Mouse (Mus musculus) myocyte (in vitro differentiated cells): ENCODE data around the gene Glrx2. TPM values are rescaled to one million over a fixed set of nuclear protein-coding genes. Genes with fewer than 3 reads are reported as not detected.

Experiments
- H3K27me3 ChIP-seq: one replicate; pipeline ENCODE4 v1.6.1; 2011; ENCODE audit not compliant: control insufficient read depth, insufficient read depth, insufficient read length
- H3K36me3 ChIP-seq: one replicate; pipeline ENCODE4 v1.6.1; 2011; ENCODE audit not compliant: control insufficient read depth, insufficient read depth
- H3K4me2 ChIP-seq: one replicate; pipeline ENCODE4 v1.6.1; 2011; ENCODE audit warnings: low read depth, control low read depth
- H3K4me3 ChIP-seq: one replicate; pipeline ENCODE4 v1.5.1; 2011; ENCODE audit warnings: mild to moderate bottlenecking, control low read depth, moderate library complexity
- H3K79me2 ChIP-seq: one replicate; pipeline ENCODE4 v1.6.1; 2011; ENCODE audit not compliant: control insufficient read depth, insufficient read depth
- H3ac ChIP-seq: one replicate; pipeline ENCODE4 v1.6.1; 2011; ENCODE audit not compliant: control insufficient read depth, insufficient read length
- CEBPB ChIP-seq: IDR thresholded peaks from 2 replicates; pipeline ENCODE4 v1.6.1; 2011; ENCODE audit warnings: mild to moderate bottlenecking, moderate library complexity; ENCODE audit not compliant: poor library complexity, insufficient read depth, severe bottlenecking
- E2F4 ChIP-seq: IDR thresholded peaks from one replicate; pipeline ENCODE4 v1.6.1; 2011; ENCODE audit warnings: mild to moderate bottlenecking, control low read depth, moderate library complexity; ENCODE audit not compliant: insufficient read depth
- MAX ChIP-seq: IDR thresholded peaks from one replicate; pipeline ENCODE4 v1.6.1; 2011; ENCODE audit warnings: low read depth, mild to moderate bottlenecking, control low read depth
- MYOD1 ChIP-seq, 3 experiments: IDR thresholded peaks; one replicate each; pipeline ENCODE4 v1.6.1; 2011; ENCODE audit warnings: control low read depth in 2 of 3, low read depth in 2 of 3, mild to moderate bottlenecking in 2 of 3, moderate library complexity in 1 of 3; ENCODE audit not compliant: insufficient read length in 2 of 3, control insufficient read depth in 1 of 3
- MYOG ChIP-seq, 3 experiments: IDR thresholded peaks; one replicate each; pipeline ENCODE4 v1.6.1; 2011; ENCODE audit warnings: control low read depth in 2 of 3, low read depth in 2 of 3, mild to moderate bottlenecking in 2 of 3; ENCODE audit not compliant: insufficient read length in 2 of 3, control insufficient read depth in 1 of 3, insufficient read depth in 1 of 3
- POLR2A ChIP-seq: IDR thresholded peaks from one replicate; pipeline ENCODE4 v1.6.1; 2011; ENCODE audit warnings: low read depth, mild to moderate bottlenecking, control low read depth, moderate library complexity; ENCODE audit not compliant: insufficient read length
- POLR2AphosphoS2 ChIP-seq: IDR thresholded peaks from one replicate; pipeline ENCODE4 v1.6.1; 2011; ENCODE audit warnings: low read depth, control low read depth; ENCODE audit not compliant: insufficient read length
- REST ChIP-seq: IDR thresholded peaks from one replicate; pipeline ENCODE4 v1.6.1; 2011; ENCODE audit warnings: mild to moderate bottlenecking, control low read depth, moderate library complexity; ENCODE audit not compliant: insufficient read depth, insufficient read length
- SRF ChIP-seq: IDR thresholded peaks from one replicate; pipeline ENCODE4 v1.6.1; 2011; ENCODE audit warnings: low read depth; ENCODE audit not compliant: control insufficient read depth, insufficient read length
- TCF12 ChIP-seq: IDR thresholded peaks from one replicate; pipeline ENCODE4 v1.6.1; 2011; ENCODE audit warnings: mild to moderate bottlenecking, control low read depth; ENCODE audit not compliant: poor library complexity, insufficient read depth, severe bottlenecking
- TCF3 ChIP-seq: IDR thresholded peaks from one replicate; pipeline ENCODE4 v1.6.1; 2011; ENCODE audit warnings: low read depth, control low read depth; ENCODE audit not compliant: insufficient read length
- USF1 ChIP-seq: IDR thresholded peaks from one replicate; pipeline ENCODE4 v1.6.1; 2011; ENCODE audit warnings: low read depth, mild to moderate bottlenecking, control low read depth, moderate library complexity
- polyA plus RNA-seq: library from polyadenylated mRNA; unstranded; fragments of >200 nt; fragmentation: generic; extraction: Trizol; gene quantifications from one replicate; pipeline ENCODE4 v1.2.1, GENCODE M21; 2012; ENCODE audit warnings: missing spikeins

The Glrx2 gene
- polyA plus RNA-seq, 1 experiment, result 81.0 TPM

- peak overlapping the region; percentile 92 for H3ac ChIP-seq
- peak overlapping the region; percentile 87 for H3K4me3 ChIP-seq
- H3K79me2 ChIP-seq, result peaks cover 48% of the 10 kb centered on the region
- no peak for TF ChIP-seq POLR2A
- no peak for TF ChIP-seq MYOG (IDR thresholded peaks at IDR 0.05; ENCODE audit: control insufficient read depth in 1 of 3, insufficient read depth in 1 of 3, insufficient read length in 2 of 3, low read depth in 2 of 3)
- no peak for TF ChIP-seq MYOD1 (IDR thresholded peaks at IDR 0.05; ENCODE audit: control insufficient read depth in 1 of 3, insufficient read length in 2 of 3, low read depth in 2 of 3)
- no peak for TF ChIP-seq CEBPB
- no peak for TF ChIP-seq USF1
- no peak for TF ChIP-seq TCF12
- no peak for TF ChIP-seq TCF3
- TF ChIP-seq E2F4, result no peak
- no peak for TF ChIP-seq POLR2AphosphoS2
- no peak for TF ChIP-seq MAX
- TF ChIP-seq REST, result no peak
- no peak for TF ChIP-seq SRF
- H3K27me3 ChIP-seq, result no peaks in the 10 kb centered on the region
- H3K36me3 ChIP-seq, result peaks cover under 1% of the 10 kb centered on the region
- peak overlapping the region; percentile 79 for H3K4me2 ChIP-seq
Observed at GRCm38 (mm10) chr1:143702141-143702740, 13.9 kb upstream of the Glrx2 start.

GRCm38 (mm10) chr1:143702741-143703262 is 13.3 kb upstream of the Glrx2 start, which contains the start of gene Cdc73:
Gene Cdc73 (minus strand): TSS chr1:143702893.
- Histone ChIP-seq H3K4me3 (peak within 1 kb of the TSS; percentile 87), H3K4me2 (peak within 1 kb of the TSS; percentile 79), H3ac (peak within 1 kb of the TSS; percentile 92), H3K27me3 (no peaks in the 10 kb centered on the region), H3K79me2 (peaks cover 45% of the 10 kb centered on the region), H3K36me3 (no peaks in the 10 kb centered on the region)
- peak; percentile 99 for TF ChIP-seq SRF
- TF ChIP-seq TCF12, result no peak
- TF ChIP-seq MYOG (IDR thresholded peaks at IDR 0.05; ENCODE audit: control insufficient read depth in 1 of 3, insufficient read depth in 1 of 3, insufficient read length in 2 of 3, low read depth in 2 of 3), result peak in 1 of 3 experiments; percentile 52
- peak; percentile 86 for TF ChIP-seq POLR2A
- TF ChIP-seq REST, result no peak
- TF ChIP-seq POLR2AphosphoS2, result peak; percentile 68
- TF ChIP-seq MAX, result peak; percentile 65
- peak in 1 of 3 experiments; percentile 25 for TF ChIP-seq MYOD1 (IDR thresholded peaks at IDR 0.05; ENCODE audit: control insufficient read depth in 1 of 3, insufficient read length in 2 of 3, low read depth in 2 of 3)

DNA sequence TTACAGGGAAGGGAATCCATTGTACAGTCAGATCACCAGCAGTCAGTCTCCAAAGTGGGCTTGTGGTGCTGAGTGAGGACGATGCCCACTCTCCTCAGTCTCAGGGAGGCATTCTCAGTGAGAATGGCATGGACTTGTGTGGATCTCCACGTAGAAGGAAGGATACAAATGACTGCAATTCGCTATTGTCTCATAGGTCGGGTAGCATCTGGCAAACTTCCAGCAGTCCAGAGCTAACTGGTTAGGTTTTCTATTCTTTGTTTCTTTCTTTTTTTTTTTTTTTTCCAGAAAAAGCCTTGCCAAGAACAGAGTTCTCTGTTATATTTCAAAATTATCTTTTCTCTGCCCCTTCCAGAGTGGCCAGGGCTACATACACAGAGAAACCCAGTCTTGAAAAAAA is 9.1 kb upstream of the Glrx2 start:
- Histone ChIP-seq H3ac (no peak overlapping the region), H3K27me3 (no peaks in the 10 kb centered on the region), H3K4me3 (no peak overlapping the region), H3K36me3 (no peaks in the 10 kb centered on the region), H3K4me2 (no peak overlapping the region), H3K79me2 (peaks cover 5% of the 10 kb centered on the region)
- TF ChIP-seq CEBPB, result no peak
- no peak for TF ChIP-seq MYOG (IDR thresholded peaks at IDR 0.05; ENCODE audit: control insufficient read depth in 1 of 3, insufficient read depth in 1 of 3, insufficient read length in 2 of 3, low read depth in 2 of 3)

- no peak overlapping the region for H3ac ChIP-seq
- no peaks in the 10 kb centered on the region for H3K79me2 ChIP-seq
- H3K4me2 ChIP-seq, result no peak overlapping the region
- no peaks in the 10 kb centered on the region for H3K27me3 ChIP-seq
- no peaks in the 10 kb centered on the region for H3K36me3 ChIP-seq
- no peak overlapping the region for H3K4me3 ChIP-seq
- TF ChIP-seq MYOG (IDR thresholded peaks at IDR 0.05; ENCODE audit: control insufficient read depth in 1 of 3, insufficient read depth in 1 of 3, insufficient read length in 2 of 3, low read depth in 2 of 3), result no peak
- TF ChIP-seq CEBPB, result no peak
- TF ChIP-seq TCF3, result no peak
- TF ChIP-seq TCF12, result no peak
- TF ChIP-seq POLR2AphosphoS2, result no peak
- TF ChIP-seq USF1, result no peak
- TF ChIP-seq MYOD1 (IDR thresholded peaks at IDR 0.05; ENCODE audit: control insufficient read depth in 1 of 3, insufficient read length in 2 of 3, low read depth in 2 of 3), result no peak
- TF ChIP-seq MAX, result no peak
- TF ChIP-seq SRF, result no peak
- no peak for TF ChIP-seq POLR2A
- no peak for TF ChIP-seq E2F4
- no peak for TF ChIP-seq REST
Observed at GRCm38 (mm10) chr1:143708361-143708760, 7.8 kb upstream of the Glrx2 start.

GRCm38 (mm10) chr1:143709966-143710626 is 6.0 kb upstream of the Glrx2 start:
- no peak overlapping the region for H3ac ChIP-seq
- H3K36me3 ChIP-seq, result no peaks in the 10 kb centered on the region
- H3K79me2 ChIP-seq, result no peaks in the 10 kb centered on the region
- H3K4me2 ChIP-seq, result peak overlapping the region; percentile 6
- H3K27me3 ChIP-seq, result no peaks in the 10 kb centered on the region
- no peak for TF ChIP-seq SRF
- TF ChIP-seq POLR2AphosphoS2, result no peak
- H3K4me3 ChIP-seq, result no peak overlapping the region
